26 mouse cellular contexts compared by ENCODE assay signal in the genomic region with DNA sequence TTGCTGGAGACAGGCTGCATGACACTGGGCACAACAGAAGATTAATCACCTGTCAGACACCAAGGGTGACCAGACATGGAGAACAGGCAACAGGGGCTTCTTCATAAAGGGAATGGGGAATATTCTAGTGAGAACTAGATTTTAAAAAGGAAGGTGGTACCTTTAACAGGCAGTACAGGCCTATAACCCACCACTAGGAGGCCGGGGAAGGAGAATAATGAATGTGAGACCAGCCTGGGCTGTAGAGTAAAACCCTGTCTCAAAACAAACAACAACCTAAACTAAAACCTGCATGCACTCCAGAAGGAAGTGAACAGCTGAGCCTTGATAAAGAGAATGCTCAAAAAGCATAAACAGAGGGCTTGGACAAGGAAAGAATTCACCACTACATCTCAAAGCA.
A peak's percentile ranks its signal among the peaks of the same experiment; 100 is the strongest.
DNase-seq lines count a peak whose midpoint lies in the region; ATAC-seq and TF ChIP-seq lines count a peak whose summit lies in the region.
"Had no signal": no experiment of that assay in that cellular context is flagged by ENCODE, and none has a peak within 500 bp of the region (broad histone marks: within the 10 kb centered on the region; RNA-seq: fewer than 3 reads in every experiment).

No protein-coding gene starts in this region.

- no peaks in the 10 kb centered on the region for H3K27me3 ChIP-seq in forebrain, postnatal 0 days (ENCODE audit: insufficient read depth, low read length)
- no peaks in the 10 kb centered on the region; the same call in 1 of the 2 replicates for H3K27me3 ChIP-seq in forebrain, embryonic 12.5 days
- H3K27me3 ChIP-seq in E14TG2a.4 (ENCODE audit: insufficient read depth, low read length) = no peaks in the 10 kb centered on the region
- no peaks in the 10 kb centered on the region for H3K27me3 ChIP-seq in limb, embryonic 10.5 days (ENCODE audit: low read depth, poor library complexity, severe bottlenecking)
- H3K27me3 ChIP-seq: heart, embryonic 13.5 days; hindbrain, embryonic 15.5 days; kidney, embryonic 15.5 days had no signal

- 58% methylated on average over 1 of the region's 1 CpGs for WGBS in forebrain, postnatal 0 days
- 50% methylated on average over 1 of the region's 1 CpGs for WGBS in forebrain, embryonic 12.5 days
- 63% methylated on average over 1 of the region's 1 CpGs for WGBS in limb, embryonic 10.5 days

- no peak overlapping the region for H3K9ac ChIP-seq in forebrain, postnatal 0 days
- no peak overlapping the region for H3K9ac ChIP-seq in forebrain, embryonic 12.5 days
- H3K9ac ChIP-seq: heart, embryonic 13.5 days; hindbrain, embryonic 15.5 days; kidney, embryonic 15.5 days had no signal

- no peak for DNase-seq in forebrain, postnatal 0 days
- no peak for DNase-seq in layer of hippocampus, adult 2 months (ENCODE audit: low spot score in 2 of 2)
- DNase-seq in layer of hippocampus, postnatal 25 days (ENCODE audit: extremely low spot score in 1 of 2, low spot score in 1 of 2) = no peak
- no peak for DNase-seq in limb, embryonic 10.5 days (ENCODE audit: low spot score)
- no peak for DNase-seq in embryo, embryonic 10 days (ENCODE audit: low spot score)
- DNase-seq: adrenal gland, adult 8-10 months; cerebellum, adult 18-20 months; cerebellum, postnatal 36 days; gastrocnemius, postnatal 25 days; heart, adult 2 months; kidney, postnatal 4 days; layer of hippocampus, adult 9-11 months; lung, adult 2 months; lung, postnatal 4 days; thymus, adult 2 months; thymus, postnatal 4 days had no signal

- H3K4me3 ChIP-seq in forebrain, postnatal 0 days (ENCODE audit: low read depth, low read length) = no peak overlapping the region
- no peak overlapping the region for H3K4me3 ChIP-seq in forebrain, embryonic 12.5 days (replicated peaks)
- no peak overlapping the region for H3K4me3 ChIP-seq in layer of hippocampus, adult 2 months
- H3K4me3 ChIP-seq in E14TG2a.4 (replicated peaks; ENCODE audit: low read length) = no peak overlapping the region
- H3K4me3 ChIP-seq in limb, embryonic 10.5 days = no peak overlapping the region
- H3K4me3 ChIP-seq: forebrain, embryonic 10.5 days; heart, adult 2 months; heart, embryonic 13.5 days; hindbrain, embryonic 15.5 days; kidney, embryonic 15.5 days; left cerebral cortex, adult 2 months had no signal

- peak; percentile 43; the same call in 1 of the 2 replicates for ATAC-seq in forebrain, postnatal 0 days
- no peak for ATAC-seq in forebrain, embryonic 12.5 days (ENCODE audit: low FRiP score)
- ATAC-seq: activated CD4-positive, CD25-positive, alpha-beta regulatory T cell, adult 4 months; intestine, embryonic 16.5 days had no signal

- no peak overlapping the region for H3K27ac ChIP-seq in forebrain, postnatal 0 days (ENCODE audit: low read depth, low read length)
- H3K27ac ChIP-seq in forebrain, embryonic 12.5 days = no peak overlapping the region
- no peak overlapping the region for H3K27ac ChIP-seq in layer of hippocampus, adult 2 months
- H3K27ac ChIP-seq in limb, embryonic 10.5 days = peak overlapping the region; percentile 61
- H3K27ac ChIP-seq: forebrain, embryonic 10.5 days; heart, adult 2 months; heart, embryonic 13.5 days; hindbrain, embryonic 15.5 days; kidney, embryonic 15.5 days; left cerebral cortex, adult 2 months had no signal

- H3K9me3 ChIP-seq in forebrain, postnatal 0 days (ENCODE audit: low read length) = no peaks in the 10 kb centered on the region
- H3K9me3 ChIP-seq in forebrain, embryonic 12.5 days = no peaks in the 10 kb centered on the region
- H3K9me3 ChIP-seq in E14TG2a.4 (ENCODE audit: low read length) = peaks cover 7% of the 10 kb centered on the region; the same call in 1 of the 2 replicates
- no peaks in the 10 kb centered on the region for H3K9me3 ChIP-seq in limb, embryonic 10.5 days (replicated peaks)
- H3K9me3 ChIP-seq: forebrain, embryonic 10.5 days; G1E; heart, embryonic 13.5 days; hindbrain, embryonic 15.5 days; kidney, embryonic 15.5 days had no signal

- no peaks in the 10 kb centered on the region for H3K36me3 ChIP-seq in forebrain, postnatal 0 days (ENCODE audit: insufficient read depth)
- H3K36me3 ChIP-seq in forebrain, embryonic 12.5 days (replicated peaks) = no peaks in the 10 kb centered on the region
- H3K36me3 ChIP-seq in E14TG2a.4 (ENCODE audit: insufficient read depth, low read length) = no peaks in the 10 kb centered on the region
- H3K36me3 ChIP-seq in limb, embryonic 10.5 days = no peaks in the 10 kb centered on the region
- H3K36me3 ChIP-seq: forebrain, embryonic 10.5 days; G1E; heart, embryonic 13.5 days; hindbrain, embryonic 15.5 days; kidney, embryonic 15.5 days had no signal

- TF ChIP-seq CTCF in forebrain, postnatal 0 days (IDR thresholded peaks at IDR 0.05; ENCODE audit: low read depth) = peak; percentile 38
- TF ChIP-seq CTCF in layer of hippocampus, adult 2 months (conservative IDR thresholded peaks at IDR 0.05) = peak; percentile 38
- peak; percentile 25; the same call in 1 of the 2 replicates for TF ChIP-seq CTCF in E14TG2a.4 (conservative IDR thresholded peaks at IDR 0.05; ENCODE audit: low read length)

- no peaks in the 10 kb centered on the region for H3K4me1 ChIP-seq in forebrain, postnatal 0 days (ENCODE audit: insufficient read depth)
- H3K4me1 ChIP-seq in forebrain, embryonic 12.5 days = peaks cover 22% of the 10 kb centered on the region
- H3K4me1 ChIP-seq in E14TG2a.4 (replicated peaks; ENCODE audit: low read depth, low read length) = peaks cover 39% of the 10 kb centered on the region
- H3K4me1 ChIP-seq in limb, embryonic 10.5 days = peaks cover 64% of the 10 kb centered on the region
- H3K4me1 ChIP-seq: heart, embryonic 13.5 days; hindbrain, embryonic 15.5 days had no signal

- H3K4me2 ChIP-seq in forebrain, postnatal 0 days (ENCODE audit: low read depth) = no peak overlapping the region
- H3K4me2 ChIP-seq in forebrain, embryonic 12.5 days = no peak overlapping the region
- H3K4me2 ChIP-seq: heart, embryonic 13.5 days; hindbrain, embryonic 15.5 days; kidney, embryonic 15.5 days had no signal
